ENCODE assay signal across 8 mouse cellular contexts in genomic region chr14:31018860-31019291, GRCm38 (mm10). TPM values are rescaled to one million over a fixed set of nuclear protein-coding genes. Genes with fewer than 3 reads are reported as not detected.
DNase-seq lines count a peak whose midpoint lies in the region; ATAC-seq and TF ChIP-seq lines count a peak whose summit lies in the region.

Gene Pbrm1, plus strand, starts transcription at chr14:31019138.
Gene Gnl3, minus strand, starts transcription at chr14:31019152.

- TF ChIP-seq POLR2A in limb, embryonic 14.5 days (IDR thresholded peaks at IDR 0.05; ENCODE audit: borderline replicate concordance, extremely low read depth, insufficient read depth, insufficient read length): 0 out of 2 replicates have a peak, but pooled peaks have one; percentile 57

- peak; percentile 89 for DNase-seq in 3T3-L1 (ENCODE audit: low read depth, low spot score)
- peak; percentile 93 to 95 for DNase-seq in adrenal gland, postnatal 4 days (ENCODE audit: low spot score in 2 of 2)
- peak; percentile 98 for DNase-seq in embryonic facial prominence, embryonic 14.5 days (ENCODE audit: low spot score)
- peak; percentile 94 for DNase-seq in heart, adult 8-10 months (ENCODE audit: low spot score)
- DNase-seq in kidney, adult 9 months: peak; percentile 97
- peak; percentile 96 for DNase-seq in limb, embryonic 14.5 days (ENCODE audit: low spot score)
- peak; percentile 97 for DNase-seq in midbrain, postnatal 0 days (ENCODE audit: low spot score)
- DNase-seq in spleen, postnatal 14 days (ENCODE audit: low spot score in 2 of 2): peak; percentile 93 to 96

- H3K4me1 ChIP-seq in embryonic facial prominence, embryonic 14.5 days (ENCODE audit: control insufficient read depth, insufficient read depth, low read length): peaks cover 18% of the 10 kb centered on the region
- peaks cover 13% of the 10 kb centered on the region for H3K4me1 ChIP-seq in limb, embryonic 14.5 days (ENCODE audit: control insufficient read depth, insufficient read depth, low read length)
- H3K4me1 ChIP-seq in midbrain, postnatal 0 days (ENCODE audit: insufficient read depth, low read length): peaks cover 11% of the 10 kb centered on the region

- H3K27me3 ChIP-seq in embryonic facial prominence, embryonic 14.5 days (replicated peaks; ENCODE audit: control insufficient read depth, insufficient read depth, low read length): no peaks in the 10 kb centered on the region
- no peaks in the 10 kb centered on the region for H3K27me3 ChIP-seq in limb, embryonic 14.5 days (ENCODE audit: control insufficient read depth, insufficient read depth, low read length)
- no peaks in the 10 kb centered on the region for H3K27me3 ChIP-seq in midbrain, postnatal 0 days (ENCODE audit: insufficient read depth, low read length)

- peak within 1 kb of the TSS; percentile 72 for H3K4me2 ChIP-seq in embryonic facial prominence, embryonic 14.5 days (ENCODE audit: low read depth, low read length)
- H3K4me2 ChIP-seq in limb, embryonic 14.5 days (replicated peaks; ENCODE audit: low read depth, low read length, severe bottlenecking): peak within 1 kb of the TSS; percentile 65
- peak within 1 kb of the TSS; percentile 67 for H3K4me2 ChIP-seq in midbrain, postnatal 0 days (ENCODE audit: low read depth, low read length, poor library complexity, severe bottlenecking)

- peak within 1 kb of the TSS; percentile 98 for H3K27ac ChIP-seq in embryonic facial prominence, embryonic 14.5 days (replicated peaks; ENCODE audit: low read depth, low read length)
- peak within 1 kb of the TSS; percentile 97 for H3K27ac ChIP-seq in limb, embryonic 14.5 days (replicated peaks; ENCODE audit: low read depth, low read length)
- peak within 1 kb of the TSS; percentile 96 for H3K27ac ChIP-seq in midbrain, postnatal 0 days (ENCODE audit: low read depth, low read length)

- H3K36me3 ChIP-seq in embryonic facial prominence, embryonic 14.5 days (ENCODE audit: control insufficient read depth, insufficient read depth, low read length): peaks cover 52% of the 10 kb centered on the region
- H3K36me3 ChIP-seq in limb, embryonic 14.5 days (ENCODE audit: control insufficient read depth, insufficient read depth, low read length): peaks cover 43% of the 10 kb centered on the region
- peaks cover 38% of the 10 kb centered on the region for H3K36me3 ChIP-seq in midbrain, postnatal 0 days (ENCODE audit: insufficient read depth, low read length)

- H3K9me3 ChIP-seq in embryonic facial prominence, embryonic 14.5 days (ENCODE audit: control insufficient read depth, low read length): no peaks in the 10 kb centered on the region
- H3K9me3 ChIP-seq in limb, embryonic 14.5 days (ENCODE audit: control insufficient read depth, low read length): no peaks in the 10 kb centered on the region
- no peaks in the 10 kb centered on the region for H3K9me3 ChIP-seq in midbrain, postnatal 0 days (ENCODE audit: low read length)

- 0% methylated on average over 30 of the region's 53 CpGs for WGBS in embryonic facial prominence, embryonic 14.5 days
- WGBS in limb, embryonic 14.5 days: 0% methylated on average over 40 of the region's 53 CpGs
- WGBS in midbrain, postnatal 0 days: under 1% methylated on average over 33 of the region's 53 CpGs

- H3K4me3 ChIP-seq in embryonic facial prominence, embryonic 14.5 days (ENCODE audit: low read depth, low read length): peak within 1 kb of the TSS; percentile 70
- H3K4me3 ChIP-seq in limb, embryonic 14.5 days (replicated peaks; ENCODE audit: low read length): peak within 1 kb of the TSS; percentile 48
- H3K4me3 ChIP-seq in midbrain, postnatal 0 days (ENCODE audit: low read depth, low read length): peak within 1 kb of the TSS; percentile 78

- peak; percentile 58 for TF ChIP-seq CTCF in midbrain, postnatal 0 days (IDR thresholded peaks at IDR 0.05)

- peak within 1 kb of the TSS; percentile 93 for H3K9ac ChIP-seq in embryonic facial prominence, embryonic 14.5 days (ENCODE audit: low read depth, low read length)
- H3K9ac ChIP-seq in limb, embryonic 14.5 days (ENCODE audit: low read depth, low read length, severe bottlenecking): peak within 1 kb of the TSS; percentile 95
- H3K9ac ChIP-seq in midbrain, postnatal 0 days (replicated peaks; ENCODE audit: low read length, poor library complexity, severe bottlenecking): peak within 1 kb of the TSS; percentile 89

- peak; percentile 95 for ATAC-seq in embryonic facial prominence, embryonic 14.5 days (ENCODE audit: low read depth)
- ATAC-seq in limb, embryonic 14.5 days (ENCODE audit: low FRiP score, low read depth): peak; percentile 97
- peak; percentile 95 for ATAC-seq in midbrain, postnatal 0 days (ENCODE audit: low FRiP score)

RNA-seq across cellular contexts. Expression of gene Pbrm1, which starts in this region (rescaled TPM):
- 10 to 100 TPM; 71.4 to 77.5 TPM for total RNA-seq in adrenal gland, postnatal 4 days (2021)
- 84.6 and 96.5 TPM in 2 replicates for polyA plus RNA-seq in embryonic facial prominence, embryonic 14.5 days (2014; fragmentation: Nextera tagmentation; extraction: Ambion mirVana)
- 10 to 100 TPM; 45.9 to 52.7 (median 50.3) TPM for total RNA-seq in heart, adult 8-10 months (2022)
- polyA plus RNA-seq in limb, embryonic 14.5 days (2012; rRNA removed): 26.8 and 29.5 TPM in 2 replicates
- 88.5 and 92.8 TPM in 2 replicates for polyA plus RNA-seq in limb, embryonic 14.5 days (2014; fragmentation: Nextera tagmentation; extraction: Ambion mirVana)
- total RNA-seq in midbrain, postnatal 0 days (2014; rRNA removed): 51.2 and 81.5 TPM in 2 replicates
- polyA plus RNA-seq in midbrain, postnatal 0 days (2015; fragmentation: Nextera tagmentation; extraction: Ambion mirVana): 71.3 and 84.8 TPM in 2 replicates

RNA-seq across cellular contexts. Expression of gene Gnl3, which starts in this region (rescaled TPM):
- 10 to 100 TPM; 85.6 to 98.0 TPM for total RNA-seq in adrenal gland, postnatal 4 days (2021)
- 107 and 109 TPM in 2 replicates for polyA plus RNA-seq in embryonic facial prominence, embryonic 14.5 days (2014; fragmentation: Nextera tagmentation; extraction: Ambion mirVana)
- 10 to 100 TPM; 20.6 to 25.6 (median 25.0) TPM for total RNA-seq in heart, adult 8-10 months (2022)
- 118 and 139 TPM in 2 replicates for polyA plus RNA-seq in limb, embryonic 14.5 days (2012; rRNA removed)
- 105 and 117 TPM in 2 replicates for polyA plus RNA-seq in limb, embryonic 14.5 days (2014; fragmentation: Nextera tagmentation; extraction: Ambion mirVana)
- total RNA-seq in midbrain, postnatal 0 days (2014; rRNA removed): 37.8 and 42.8 TPM in 2 replicates
- polyA plus RNA-seq in midbrain, postnatal 0 days (2015; fragmentation: Nextera tagmentation; extraction: Ambion mirVana): 57.7 and 70.5 TPM in 2 replicates

Comparison
In these comparisons a context has a peak if more than half of its experiments do, and no peak if none do; other contexts are left out.
1. Peak in every context shown above with its lines: DNase-seq, ATAC-seq, H3K4me3 ChIP-seq and H3K27ac ChIP-seq.